Mouse (Mus musculus) 3T3-L1 (cell line): ENCODE measurements around the gene Gm20814.
"Not testable (repeated sequence)": the region's sequence is repeated elsewhere in the genome, so short reads cannot be mapped to it uniquely, and the experiment has no call there.

ENCODE experiments used
- DNase-seq: peaks from one replicate; pipeline ENCODE4 v3.0.0-alpha.2; 2015; ENCODE audit warnings: low read depth, low spot score

Gene Gm20814

DNA sequence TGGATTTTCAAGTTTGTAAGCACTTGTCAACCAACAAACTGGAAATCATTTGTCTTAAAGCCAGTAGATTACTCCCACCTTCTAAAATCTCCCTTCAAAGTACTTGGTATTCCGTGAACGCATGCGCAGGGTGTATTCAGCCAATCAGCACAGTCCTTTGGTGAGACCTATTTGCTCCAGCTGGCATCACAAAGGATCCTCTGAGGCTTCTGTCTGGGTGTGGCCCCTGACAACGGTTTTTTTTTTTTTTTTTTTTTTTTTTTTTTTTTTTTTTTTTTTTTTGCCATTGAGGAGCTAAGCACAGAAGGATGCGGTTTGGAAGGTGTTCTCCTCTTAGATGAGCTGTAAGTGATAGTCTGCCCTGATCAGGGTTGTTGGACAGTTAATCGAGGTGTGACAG, at the start of gene Gm20814:
Gm20814 (plus strand) TSS at position 301 of the 400 bp plus-strand sequence.
- not testable (repeated sequence) for DNase-seq
